Mouse (Mus musculus) left cerebral cortex, postnatal 10 days (tissue): ENCODE measurements around the gene Ccnk. TPM values are rescaled to one million over a fixed set of nuclear protein-coding genes. Genes with fewer than 3 reads are reported as not detected.
A peak's percentile ranks its signal among the peaks of the same experiment; 100 is the strongest.

Experiments
- DNase-seq, 2 experiments: peaks; one replicate each; pipeline ENCODE4 v3.0.0; 2021 to 2022; ENCODE audit warnings: low spot score in 2 of 2, mixed read lengths in 1 of 2; ENCODE audit errors: extremely low spot score in 1 of 2
- intact Hi-C: fragments of 180-260 bp; cut with DNase I; formaldehyde crosslinking; loops from one replicate; pipeline ENCODE4 v1.15.1; 2025
- total RNA-seq, 2 experiments: library from RNA; stranded (reverse); gene quantifications; 2 replicates each; pipeline ENCODE4 v1.2.3; 2021

Ccnk gene
- total RNA-seq, 2 experiments from 2014 or later: 29.1 to 31.1 TPM

GRCm38 (mm10) chr12:108235976-108236555 is 56.7 kb downstream of the Ccnk start:
- DNase-seq: no peak
- intact Hi-C loops: no loop called here

DNA sequence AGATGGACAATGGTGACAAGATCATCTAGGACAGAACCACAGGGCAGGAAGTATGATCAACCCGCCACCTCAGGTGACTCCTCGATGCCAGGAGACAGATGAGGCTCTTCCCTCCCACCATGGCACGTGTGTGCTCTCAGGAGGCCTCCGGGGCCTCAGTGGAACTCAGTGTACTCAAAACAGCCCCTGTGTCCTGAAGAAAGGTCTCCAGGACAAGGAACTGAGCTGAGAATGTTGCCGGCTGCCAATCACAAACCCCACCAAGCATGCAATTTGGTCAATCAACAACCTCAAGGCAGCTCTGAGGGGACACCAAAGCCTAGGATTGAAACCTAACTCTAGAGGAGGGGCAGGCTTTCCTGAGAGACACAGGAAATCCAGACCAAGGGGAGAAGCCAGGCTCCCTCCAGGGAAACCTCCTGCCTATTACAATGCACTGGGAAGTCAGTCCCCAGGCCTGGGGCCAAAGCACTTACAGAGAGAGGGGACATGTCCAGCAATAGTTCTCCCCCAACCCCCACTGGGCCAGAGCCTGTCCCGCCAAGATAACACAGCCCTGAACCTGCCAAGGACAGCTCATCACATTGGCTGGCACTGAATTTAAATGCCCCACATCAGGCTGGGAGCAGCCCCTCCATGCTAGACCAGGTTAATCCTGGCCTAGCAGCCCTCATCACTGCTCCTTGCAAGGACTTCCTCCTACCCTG is 58.1 kb downstream of the Ccnk start:
- peak in 1 of 2 experiments; percentile 65 for DNase-seq
- intact Hi-C loops: no loop called here

DNA sequence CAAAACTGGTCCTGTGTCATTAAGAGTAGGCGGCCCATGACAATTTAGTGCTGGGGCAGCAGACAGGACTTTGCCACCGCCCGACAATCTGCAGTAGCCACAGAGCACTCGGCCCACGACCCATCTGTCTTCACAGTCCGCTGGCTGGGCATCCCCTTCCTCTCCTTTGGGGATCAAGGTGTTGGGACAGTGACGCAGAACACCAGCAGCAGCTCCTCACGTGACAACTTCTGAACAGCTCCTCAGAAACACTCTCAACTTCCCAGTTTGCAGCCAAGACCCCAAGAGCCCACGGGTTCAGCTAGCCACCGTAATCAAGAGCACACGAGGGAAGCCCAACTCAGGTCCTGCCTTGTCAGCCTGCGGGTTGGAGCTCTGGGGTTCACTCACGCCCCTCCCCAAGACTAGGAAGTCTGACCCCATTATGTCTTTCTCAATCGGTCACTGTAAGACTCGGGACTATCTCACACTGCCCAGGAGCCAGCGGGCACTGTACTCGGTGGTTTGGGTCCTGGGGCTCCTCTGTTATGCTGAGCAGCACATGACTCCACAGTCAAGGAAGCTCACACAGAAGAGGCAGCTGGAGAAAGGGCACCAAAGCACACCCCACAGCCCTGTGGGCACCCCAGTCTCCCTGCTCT is 59.1 kb downstream of the Ccnk start:
- intact Hi-C loops: no loop called here
- no peak for DNase-seq

- DNase-seq: peak in 1 of 2 experiments; percentile 82
- intact Hi-C loops: no loop called here
These were observed 60.1 kb downstream of the Ccnk start for GRCm38 (mm10) chr12:108239441-108239840.

DNA sequence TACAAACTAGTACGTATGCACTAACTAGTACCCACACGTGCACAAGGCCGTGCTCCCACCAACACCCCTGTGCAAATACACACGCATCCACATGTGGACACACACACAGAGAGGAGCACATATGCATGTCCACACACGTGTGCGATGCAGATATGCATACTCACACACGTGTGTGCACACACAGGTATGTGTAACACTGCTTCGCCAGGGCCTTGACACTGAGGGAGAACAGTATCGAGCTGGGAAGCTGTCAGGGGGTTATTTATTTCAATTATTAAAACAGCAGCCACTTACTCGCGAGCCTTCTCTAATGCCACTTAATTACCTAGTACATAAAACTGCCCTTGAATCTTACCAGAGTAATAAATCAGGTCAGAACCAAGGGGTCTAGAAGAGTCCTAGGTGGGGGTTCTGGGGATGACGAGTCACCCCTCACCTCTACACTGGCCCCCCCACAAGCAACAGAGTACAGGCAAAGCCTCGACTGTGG is 61.1 kb downstream of the Ccnk start:
- no peak for DNase-seq
- intact Hi-C loops: no loop called here

- DNase-seq: peak in 1 of 2 experiments; percentile 62
- intact Hi-C loops: no loop called here
These were observed 61.7 kb downstream of the Ccnk start for GRCm38 (mm10) chr12:108240953-108241588.

DNA sequence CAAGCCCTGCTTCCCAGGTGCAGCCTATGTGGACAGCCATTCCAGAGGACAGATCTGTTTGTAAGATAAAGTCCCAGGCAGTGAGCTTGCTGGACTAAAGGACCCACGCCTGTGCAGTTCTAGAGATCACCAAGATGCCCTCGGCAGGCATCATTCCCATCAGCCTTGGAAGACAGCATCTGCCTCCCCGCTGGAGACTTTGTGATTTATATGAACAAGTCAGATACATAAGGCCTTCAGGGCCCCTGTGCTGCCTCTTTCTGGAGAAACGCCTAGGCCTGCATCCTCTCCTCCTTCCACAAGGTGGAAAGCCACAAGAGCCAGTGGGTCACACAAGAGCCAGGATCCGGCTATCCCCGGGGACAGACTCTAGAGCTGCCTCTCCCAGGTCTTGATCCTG is 62.2 kb downstream of the Ccnk start:
- no peak for DNase-seq
- intact Hi-C loops: no loop called here

GRCm38 (mm10) chr12:108242243-108242745 is 62.9 kb downstream of the Ccnk start:
- DNase-seq: no peak
- intact Hi-C loops: no loop called here

- DNase-seq: peak in 1 of 2 experiments; percentile 82
- intact Hi-C loops: no loop called here
These were observed 65.4 kb downstream of the Ccnk start for GRCm38 (mm10) chr12:108244778-108245177.

DNA sequence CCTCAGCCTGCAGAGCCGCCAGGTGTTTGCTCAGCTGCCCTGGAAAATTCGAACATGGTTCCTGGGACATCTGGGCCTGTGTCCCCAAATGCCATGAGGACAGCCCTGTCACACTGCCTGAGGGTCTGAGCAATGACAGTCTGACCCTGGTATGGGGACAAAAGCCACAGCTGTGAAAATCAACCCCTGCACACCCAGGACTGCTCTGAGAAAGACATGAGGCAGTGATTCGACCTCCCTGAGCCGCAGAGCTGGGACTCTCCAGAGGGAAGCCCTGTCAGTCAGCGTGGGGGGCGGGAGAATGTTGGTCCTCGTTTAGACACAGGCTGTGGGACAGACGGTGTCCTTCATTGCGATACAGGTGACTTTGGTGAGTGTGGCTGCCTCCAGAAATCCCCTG is 66.2 kb downstream of the Ccnk start:
- no peak for DNase-seq
- intact Hi-C loops: no loop called here

GRCm38 (mm10) chr12:108246759-108247500 is 67.6 kb downstream of the Ccnk start:
- DNase-seq: no peak
- intact Hi-C loops: no loop called here

GRCm38 (mm10) chr12:108249019-108249418 is 69.6 kb downstream of the Ccnk start:
- intact Hi-C loops: no loop called here
- DNase-seq: no peak

DNA sequence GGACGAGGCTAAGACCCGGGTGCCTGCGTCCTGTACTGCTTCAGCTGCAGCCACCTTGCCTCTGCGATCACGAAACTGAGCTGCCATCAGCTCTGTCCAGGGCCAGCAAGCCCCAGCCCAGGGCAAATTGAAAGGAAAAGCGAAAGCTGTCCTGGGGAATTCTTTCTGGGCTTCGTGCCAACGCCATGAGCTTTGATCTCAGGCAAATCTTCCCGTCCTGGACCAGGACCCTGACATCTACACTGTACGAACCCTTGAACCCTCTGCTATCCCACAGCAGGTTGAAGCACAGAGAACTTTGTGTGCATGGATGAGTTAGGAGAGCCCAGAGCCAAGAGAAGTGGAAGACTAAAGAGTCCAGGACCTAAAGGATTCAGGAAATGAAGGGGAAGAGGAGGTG is 70.1 kb downstream of the Ccnk start:
- intact Hi-C loops: no loop called here
- DNase-seq: peak in 1 of 2 experiments; percentile 89

GRCm38 (mm10) chr12:108251034-108251792 is 71.8 kb downstream of the Ccnk start:
- intact Hi-C loops: no loop called here
- DNase-seq: no peak

DNA sequence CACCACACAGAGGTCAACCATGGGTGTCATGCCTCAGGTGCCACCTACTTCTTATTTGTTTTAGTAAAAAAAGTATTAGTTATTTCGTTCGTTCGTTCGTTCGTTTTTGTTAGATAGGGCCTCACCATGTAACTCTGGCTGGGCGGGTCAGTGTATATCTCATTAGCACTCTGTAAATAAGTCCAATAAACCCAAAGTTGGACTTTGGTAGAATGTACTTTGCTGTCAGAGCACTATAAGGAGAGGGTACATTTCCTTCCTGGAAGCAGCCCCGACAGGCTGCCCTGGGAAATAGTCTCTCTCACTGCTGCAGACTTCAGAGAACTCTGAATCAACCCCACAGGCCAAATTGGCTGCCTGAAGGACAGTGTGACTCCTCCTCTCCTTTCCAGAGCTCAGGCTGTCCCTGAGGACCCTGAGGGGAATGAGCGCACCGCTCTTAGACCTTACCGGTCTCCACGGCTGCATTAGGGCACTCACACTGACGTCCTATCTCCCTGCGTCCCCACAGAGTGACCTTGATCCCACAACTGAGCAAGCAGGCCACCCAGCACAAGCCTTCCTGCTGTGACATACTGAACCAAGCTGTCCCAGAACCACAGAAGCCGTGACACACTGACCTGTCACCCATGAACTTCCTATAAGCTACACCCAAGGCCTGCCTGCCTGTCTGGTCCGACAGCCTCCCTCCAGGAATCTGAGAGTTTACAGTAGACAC is 72.6 kb downstream of the Ccnk start:
- intact Hi-C loops: no loop called here

More for the DNA sequence above, 72.6 kb downstream of the Ccnk start:
- DNase-seq: no peak
